Mouse (Mus musculus) embryonic facial prominence, embryonic 10.5 days (tissue): ENCODE data around the gene Appl2. TPM values are rescaled to one million over a fixed set of nuclear protein-coding genes. Genes with fewer than 3 reads are reported as not detected.

Experiments
- DNase-seq: peaks from one replicate; pipeline ENCODE4 v3.0.0-alpha.2; 2017; ENCODE audit warnings: low spot score
- H3K27ac ChIP-seq: fragments of 300-500 bp; sonication (generic); replicated peaks from 2 replicates; pipeline ENCODE4 v1.5.1; 2016; ENCODE audit warnings: mild to moderate bottlenecking
- H3K27me3 ChIP-seq: fragments of 300-500 bp; sonication (generic); replicated peaks from 2 replicates; pipeline ENCODE4 v1.6.1; 2016; ENCODE audit warnings: low read depth, mild to moderate bottlenecking; ENCODE audit not compliant: poor library complexity, severe bottlenecking
- H3K36me3 ChIP-seq: fragments of 300-500 bp; sonication (generic); replicated peaks from 2 replicates; pipeline ENCODE4 v1.6.1; 2016; ENCODE audit warnings: mild to moderate bottlenecking, moderate library complexity
- H3K4me1 ChIP-seq: fragments of 300-500 bp; sonication (generic); 2 replicates; pipeline ENCODE4 v1.6.1; 2016
- H3K4me3 ChIP-seq: fragments of 300-500 bp; sonication (generic); 2 replicates; pipeline ENCODE4 v1.5.1; 2016; ENCODE audit warnings: mild to moderate bottlenecking, moderate library complexity
- H3K9me3 ChIP-seq: fragments of 300-500 bp; sonication (generic); 2 replicates; pipeline ENCODE4 v1.6.1; 2016; ENCODE audit warnings: mild to moderate bottlenecking
- WGBS: fragments of 180-500 bp; shearing (Covaris S2); methylation state at CpG from one replicate; pipeline ENCODE4 v1.1.7; 2016; 5-methylcytosine and 5-hydroxymethylcytosine counted together
- polyA plus RNA-seq: library from polyadenylated mRNA; unstranded; fragments of >200 nt; fragmentation: Nextera tagmentation; extraction: Ambion mirVana; gene quantifications from 2 replicates; pipeline ENCODE4 v1.2.1, GENCODE M21; 2016

The Appl2 gene
- polyA plus RNA-seq, 1 experiment from 2014 or later, result 40.6 TPM

- DNase-seq, result no peak
- Histone ChIP-seq H3K4me3 (no peak overlapping the region), H3K4me1 (no peaks in the 10 kb centered on the region), H3K36me3 (peaks cover 88% of the 10 kb centered on the region), H3K9me3 (no peaks in the 10 kb centered on the region), H3K27ac (no peak overlapping the region), H3K27me3 (no peaks in the 10 kb centered on the region)
- WGBS, result 78% methylated on average over 8 of the region's 8 CpGs
Measured at GRCm38 (mm10) chr10:83605637-83606183, 42.8 kb downstream of the Appl2 start.

- no peak for DNase-seq
- no peaks in the 10 kb centered on the region for H3K27me3 ChIP-seq
- no peak overlapping the region for H3K27ac ChIP-seq
- H3K4me3 ChIP-seq, result no peak overlapping the region
- WGBS, result 92% methylated on average over 10 of the region's 10 CpGs
- peaks cover 88% of the 10 kb centered on the region for H3K36me3 ChIP-seq
- H3K4me1 ChIP-seq, result no peaks in the 10 kb centered on the region
- no peaks in the 10 kb centered on the region for H3K9me3 ChIP-seq
Measured at GRCm38 (mm10) chr10:83603956-83604564, 44.5 kb downstream of the Appl2 start.

GRCm38 (mm10) chr10:83600650-83601049, 47.9 kb downstream of the Appl2 start:
- DNase-seq, result no peak
- WGBS, result 95% methylated on average over 11 of the region's 11 CpGs
- no peak overlapping the region for H3K4me3 ChIP-seq

GRCm38 (mm10) chr10:83594526-83594925, 54.0 kb downstream of the Appl2 start:
- Histone ChIP-seq H3K4me1 (no peaks in the 10 kb centered on the region), H3K36me3 (peaks cover 87% of the 10 kb centered on the region), H3K27me3 (no peaks in the 10 kb centered on the region), H3K27ac (no peak overlapping the region), H3K4me3 (no peak overlapping the region), H3K9me3 (no peaks in the 10 kb centered on the region)
- 95% methylated on average over 5 of the region's 5 CpGs for whole genome bisulfite sequencing
- DNase-seq, result no peak

More at GRCm38 (mm10) chr10:83600650-83601049, 47.9 kb downstream of the Appl2 start:
- Histone ChIP-seq H3K9me3 (no peaks in the 10 kb centered on the region), H3K36me3 (peaks cover 82% of the 10 kb centered on the region), H3K4me1 (no peaks in the 10 kb centered on the region), H3K27me3 (no peaks in the 10 kb centered on the region), H3K27ac (no peak overlapping the region)

DNA sequence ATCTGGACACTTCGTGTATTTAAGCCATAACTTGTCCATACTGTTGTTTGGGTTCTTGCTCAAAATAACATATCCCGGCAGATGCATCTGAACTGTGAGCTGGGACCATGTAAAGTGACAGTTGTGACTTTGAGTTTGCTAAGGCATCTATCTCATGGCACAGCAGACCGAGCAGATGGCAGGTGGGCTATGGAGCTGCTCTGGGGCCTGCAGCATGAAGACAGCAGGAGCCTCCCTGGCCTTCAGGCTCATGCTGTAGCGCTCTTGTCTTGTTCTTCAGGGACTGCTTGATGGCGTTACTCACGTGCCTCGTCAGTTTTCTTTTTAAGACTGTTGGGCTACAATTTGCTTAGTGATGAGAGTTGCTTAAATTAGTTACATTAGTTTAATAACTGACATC, 55.9 kb downstream of the Appl2 start:
- 90% methylated on average over 7 of the region's 7 CpGs for WGBS
- peaks cover 91% of the 10 kb centered on the region for H3K36me3 ChIP-seq
- no peak overlapping the region for H3K27ac ChIP-seq
- H3K4me1 ChIP-seq, result no peaks in the 10 kb centered on the region
- no peak for DNase-seq
- no peaks in the 10 kb centered on the region for H3K9me3 ChIP-seq
- H3K27me3 ChIP-seq, result no peaks in the 10 kb centered on the region
- no peak overlapping the region for H3K4me3 ChIP-seq

- no peaks in the 10 kb centered on the region for H3K4me1 ChIP-seq
- peaks cover 97% of the 10 kb centered on the region for H3K36me3 ChIP-seq
- no peak for DNase-seq
- no peaks in the 10 kb centered on the region for H3K27me3 ChIP-seq
- H3K27ac ChIP-seq, result no peak overlapping the region
- WGBS, result 94% methylated on average over 6 of the region's 6 CpGs
- no peaks in the 10 kb centered on the region for H3K9me3 ChIP-seq
- no peak overlapping the region for H3K4me3 ChIP-seq
Measured at GRCm38 (mm10) chr10:83590801-83591200, 57.7 kb downstream of the Appl2 start.

DNA sequence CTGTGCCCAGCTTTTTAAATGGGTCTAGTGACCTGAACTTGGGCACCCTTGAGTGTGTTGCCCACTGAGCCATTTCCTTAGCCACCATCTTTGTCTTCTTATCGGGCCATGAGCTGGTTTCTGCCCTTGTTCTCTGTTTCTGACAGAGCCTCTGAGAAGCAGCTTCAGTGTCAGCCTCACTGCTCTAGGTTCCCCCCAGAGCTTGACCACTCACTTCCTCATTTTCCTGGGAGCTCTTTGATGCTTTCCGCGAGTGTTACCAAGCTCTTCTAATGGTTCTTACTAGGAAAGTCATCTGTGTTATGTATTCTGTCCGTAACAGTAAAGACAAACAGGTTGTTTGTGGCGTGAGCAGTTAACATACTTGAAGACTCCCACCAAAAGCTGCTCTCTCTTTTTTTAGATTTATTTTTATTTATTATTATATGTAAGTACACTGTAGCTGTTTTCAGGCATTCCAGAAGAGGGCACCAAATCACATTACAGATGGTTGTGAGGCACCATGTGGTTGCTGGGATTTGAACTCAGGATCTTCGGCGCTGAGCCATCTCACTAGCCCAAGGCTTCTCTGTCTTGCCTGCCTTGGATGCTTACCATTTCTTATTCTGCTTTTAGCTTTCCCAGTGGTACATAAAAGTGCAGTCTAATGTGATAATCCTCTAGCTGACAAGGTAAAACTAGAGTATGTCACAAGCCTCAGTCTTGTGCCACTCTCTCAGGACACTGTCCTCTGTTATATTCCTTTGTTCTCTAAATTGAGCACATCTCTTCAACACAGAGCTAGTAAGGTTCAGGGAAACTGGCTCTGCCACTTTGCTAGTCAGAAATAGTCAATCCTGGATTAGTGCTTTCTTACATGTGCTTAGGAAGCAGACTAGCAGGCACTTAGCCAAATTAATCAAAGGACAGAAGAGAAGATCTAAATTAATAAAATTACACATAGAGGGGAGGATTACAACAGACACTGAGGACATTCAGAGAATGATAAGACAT, 82.8 kb downstream of the Appl2 start:
- 94% methylated on average over 7 of the region's 7 CpGs for WGBS
- no peak overlapping the region for H3K27ac ChIP-seq
- DNase-seq, result no peak
- H3K4me3 ChIP-seq, result no peak overlapping the region
- peaks cover 99% of the 10 kb centered on the region for H3K36me3 ChIP-seq
- H3K27me3 ChIP-seq, result no peaks in the 10 kb centered on the region
- H3K9me3 ChIP-seq, result no peaks in the 10 kb centered on the region
- no peaks in the 10 kb centered on the region for H3K4me1 ChIP-seq

- Histone ChIP-seq H3K4me3 (no peak overlapping the region), H3K36me3 (peaks cover 98% of the 10 kb centered on the region), H3K27ac (0 out of 2 replicates have a peak overlapping the region, but pooled peaks have one; percentile 24), H3K4me1 (no peaks in the 10 kb centered on the region), H3K27me3 (no peaks in the 10 kb centered on the region), H3K9me3 (no peaks in the 10 kb centered on the region)
- DNase-seq, result no peak
Measured at GRCm38 (mm10) chr10:83563005-83563404, 85.5 kb downstream of the Appl2 start.

Other genes starting within 250 kb of the Appl2 start
- gene Aldh1l2, start 114.6 kb downstream of the Appl2 start, polyA plus RNA-seq, result 1.7 and 2.1 TPM in 2 replicates
- gene Washc4, start 105.0 kb downstream of the Appl2 start, polyA plus RNA-seq, result 40.7 TPM in 2 replicates
- gene 1500009L16Rik, start 74.1 kb upstream of the Appl2 start, polyA plus RNA-seq, result 44.6 and 46.0 TPM in 2 replicates